Mouse (Mus musculus): ENCODE measurements around the gene Cyp8b1. TPM values are rescaled to one million over a fixed set of nuclear protein-coding genes. Genes with fewer than 3 reads are reported as not detected.
A peak's percentile ranks its signal among the peaks of the same experiment; 100 is the strongest.

Cyp8b1 gene
- polyA plus RNA-seq, 1 experiment from 2014 or later, result not detected

- Histone ChIP-seq H3K27ac (replicated peaks) (peak overlapping the region; percentile 74), H3K4me3 (peak overlapping the region; percentile 43), H3K9ac (no peak overlapping the region), H3K27me3 (no peaks in the 10 kb centered on the region), H3K4me1 (replicated peaks) (no peaks in the 10 kb centered on the region), H3K36me3 (no peaks in the 10 kb centered on the region), H3K9me3 (no peaks in the 10 kb centered on the region), H3K4me2 (peak overlapping the region; percentile 50)
- ATAC-seq (ENCODE audit: low FRiP score, low read depth), result peak; percentile 84
- WGBS, result 48% methylated on average over 1 of the region's 1 CpGs
Observed at GRCm38 (mm10) chr9:121936952-121937351, 20.8 kb upstream of the Cyp8b1 start.

DNA sequence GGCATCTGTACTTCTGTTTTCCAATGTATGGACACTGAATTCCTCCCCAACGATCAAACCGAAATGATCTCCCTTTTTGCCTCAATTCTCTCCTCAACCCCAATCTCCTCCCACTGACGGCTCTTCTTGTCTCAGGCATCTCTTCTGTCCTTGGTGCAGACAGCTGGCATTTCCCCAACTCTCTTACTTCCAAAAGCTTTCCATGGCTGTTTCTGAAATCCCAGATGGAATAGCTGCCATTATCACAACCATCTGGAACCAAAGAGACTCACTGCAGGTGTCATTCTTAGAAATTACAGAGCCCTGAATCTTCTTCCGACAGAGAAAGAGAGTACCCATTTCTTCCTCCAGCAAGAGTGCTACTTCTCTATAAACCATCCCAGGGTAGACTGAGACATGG is 18.8 kb upstream of the Cyp8b1 start:
- 85% methylated on average over 4 of the region's 4 CpGs for WGBS
- Histone ChIP-seq H3K36me3 (no peaks in the 10 kb centered on the region), H3K27ac (replicated peaks) (no peak overlapping the region), H3K4me2 (no peak overlapping the region), H3K9ac (no peak overlapping the region), H3K9me3 (no peaks in the 10 kb centered on the region), H3K27me3 (no peaks in the 10 kb centered on the region), H3K4me1 (replicated peaks) (no peaks in the 10 kb centered on the region), H3K4me3 (no peak overlapping the region)
- ATAC-seq (ENCODE audit: low FRiP score, low read depth), result no peak

DNA sequence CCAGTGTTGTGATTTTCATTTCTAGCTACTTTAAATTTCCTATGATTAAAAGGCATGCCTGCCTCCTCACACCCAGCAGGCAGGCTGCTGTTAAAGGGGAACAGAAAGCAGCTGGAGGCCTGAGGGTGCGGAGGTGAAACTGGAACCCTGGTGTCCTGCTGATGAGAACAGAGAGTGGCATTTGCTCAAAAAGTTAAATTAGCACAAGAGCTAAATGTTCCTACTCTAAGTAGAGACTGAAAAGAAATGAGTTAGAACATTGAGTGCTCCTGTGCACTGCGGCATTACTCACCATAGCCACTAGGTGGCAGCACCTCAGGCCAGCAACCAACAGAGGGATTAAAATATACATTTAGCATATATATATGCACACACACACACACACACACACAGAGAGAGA is 12.4 kb upstream of the Cyp8b1 start:
- Histone ChIP-seq H3K4me3 (no peak overlapping the region), H3K27me3 (no peaks in the 10 kb centered on the region), H3K9me3 (no peaks in the 10 kb centered on the region), H3K9ac (no peak overlapping the region), H3K4me2 (no peak overlapping the region), H3K36me3 (no peaks in the 10 kb centered on the region), H3K27ac (replicated peaks) (no peak overlapping the region), H3K4me1 (replicated peaks) (no peaks in the 10 kb centered on the region)
- 24% methylated on average over 2 of the region's 2 CpGs for WGBS
- ATAC-seq (ENCODE audit: low FRiP score, low read depth), result no peak

GRCm38 (mm10) chr9:121927721-121928120 is 11.6 kb upstream of the Cyp8b1 start:
- no peaks in the 10 kb centered on the region for H3K36me3 ChIP-seq
- no peaks in the 10 kb centered on the region for H3K4me1 ChIP-seq (replicated peaks)
- no peak for ATAC-seq (ENCODE audit: low FRiP score, low read depth)
- H3K27ac ChIP-seq (replicated peaks), result no peak overlapping the region
- H3K4me2 ChIP-seq, result no peak overlapping the region
- H3K4me3 ChIP-seq, result no peak overlapping the region
- no peaks in the 10 kb centered on the region for H3K27me3 ChIP-seq
- 90% methylated on average over 7 of the region's 7 CpGs for WGBS
- no peaks in the 10 kb centered on the region for H3K9me3 ChIP-seq
- H3K9ac ChIP-seq, result no peak overlapping the region

GRCm38 (mm10) chr9:121926634-121927405 is 10.7 kb upstream of the Cyp8b1 start:
- Histone ChIP-seq H3K9ac (no peak overlapping the region), H3K9me3 (no peaks in the 10 kb centered on the region), H3K36me3 (no peaks in the 10 kb centered on the region), H3K27me3 (no peaks in the 10 kb centered on the region), H3K27ac (replicated peaks) (no peak overlapping the region), H3K4me1 (replicated peaks) (no peaks in the 10 kb centered on the region), H3K4me2 (no peak overlapping the region), H3K4me3 (no peak overlapping the region)
- 76% methylated on average over 11 of the region's 11 CpGs for WGBS
- no peak for ATAC-seq (ENCODE audit: low FRiP score, low read depth)

DNA sequence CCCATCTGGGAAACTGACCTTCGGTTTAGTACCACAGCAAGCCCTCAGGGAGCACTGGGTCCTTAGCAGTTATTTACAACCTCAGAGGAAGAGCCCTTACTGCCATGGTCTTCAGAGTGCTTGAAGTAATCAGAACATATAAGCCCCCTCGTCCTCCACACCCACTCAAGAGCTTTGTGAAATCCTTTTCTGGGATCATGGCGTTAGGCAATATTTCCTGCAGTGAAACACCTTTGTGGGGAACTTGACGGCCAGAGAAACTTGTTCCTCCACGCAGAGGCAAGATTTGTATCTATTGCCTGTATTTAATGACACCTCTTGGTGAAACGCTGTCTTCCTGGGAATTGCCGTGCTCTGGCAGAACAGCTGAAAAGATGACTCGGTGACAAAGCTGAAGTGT is 9.9 kb upstream of the Cyp8b1 start:
- WGBS, result 78% methylated on average over 8 of the region's 8 CpGs
- Histone ChIP-seq H3K4me2 (no peak overlapping the region), H3K27ac (replicated peaks) (no peak overlapping the region), H3K9ac (no peak overlapping the region), H3K27me3 (no peaks in the 10 kb centered on the region), H3K9me3 (no peaks in the 10 kb centered on the region), H3K36me3 (no peaks in the 10 kb centered on the region), H3K4me1 (replicated peaks) (no peaks in the 10 kb centered on the region), H3K4me3 (no peak overlapping the region)
- ATAC-seq (ENCODE audit: low FRiP score, low read depth), result no peak

DNA sequence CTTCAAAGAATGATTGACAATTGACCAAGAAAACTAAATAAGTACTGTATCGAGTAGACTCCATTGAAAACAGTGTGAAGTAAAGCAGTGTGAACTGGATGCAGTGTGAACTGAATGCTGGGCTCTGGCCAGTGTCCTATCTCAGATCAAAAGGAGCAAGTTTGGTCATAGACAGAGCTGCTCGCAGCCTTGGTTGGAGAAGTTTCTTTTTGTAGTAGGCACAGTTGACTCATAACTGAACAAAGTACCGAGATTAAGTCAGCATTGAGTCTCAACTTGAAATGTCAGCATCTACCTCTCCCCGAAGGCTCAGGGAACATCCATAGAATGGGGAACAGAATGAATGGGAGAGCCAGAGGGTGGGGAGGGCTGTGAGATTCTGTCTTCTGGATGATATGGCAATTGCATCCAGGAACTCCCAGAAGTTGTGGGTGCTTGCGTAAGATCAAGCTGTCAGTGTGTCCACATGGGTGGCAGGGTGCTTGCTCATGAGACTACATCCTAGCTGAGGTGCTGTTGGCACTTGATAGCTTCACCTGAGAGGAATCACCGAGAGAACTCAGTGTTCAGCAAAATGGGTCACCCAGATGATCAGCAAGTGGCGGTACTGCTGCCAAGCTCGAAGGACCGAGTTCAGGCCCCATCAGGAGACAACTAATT is 8.9 kb upstream of the Cyp8b1 start:
- no peak for ATAC-seq (ENCODE audit: low FRiP score, low read depth)

GRCm38 (mm10) chr9:121923906-121924305 is 7.8 kb upstream of the Cyp8b1 start:
- WGBS, result 77% methylated on average over 5 of the region's 5 CpGs
- ATAC-seq (ENCODE audit: low FRiP score, low read depth), result no peak
- no peaks in the 10 kb centered on the region for H3K36me3 ChIP-seq

More for the DNA sequence above, 8.9 kb upstream of the Cyp8b1 start:
- Histone ChIP-seq H3K4me1 (replicated peaks) (no peaks in the 10 kb centered on the region), H3K4me2 (no peak overlapping the region), H3K4me3 (no peak overlapping the region), H3K9me3 (no peaks in the 10 kb centered on the region), H3K27ac (replicated peaks) (no peak overlapping the region), H3K27me3 (no peaks in the 10 kb centered on the region), H3K36me3 (no peaks in the 10 kb centered on the region), H3K9ac (no peak overlapping the region)
- 88% methylated on average over 9 of the region's 9 CpGs for WGBS

DNA sequence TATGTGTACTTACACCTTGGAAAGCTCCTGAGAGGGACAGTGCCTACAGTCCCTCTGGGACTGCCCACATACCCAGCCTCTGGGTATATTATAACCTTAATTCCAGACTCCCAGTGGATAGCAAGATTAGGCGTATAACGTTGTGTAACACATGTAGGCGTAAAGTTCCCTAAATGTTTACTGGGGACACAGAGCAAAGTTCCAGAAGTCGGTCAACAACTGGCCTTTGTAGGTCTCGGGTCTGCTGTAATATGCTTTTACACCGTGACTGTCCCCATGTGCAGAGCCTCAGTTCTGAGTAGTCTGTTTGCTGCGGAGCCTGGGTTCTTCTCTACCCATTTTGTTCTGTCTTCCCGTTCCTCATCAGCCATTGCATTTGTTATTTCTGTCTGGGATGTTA is 7.3 kb upstream of the Cyp8b1 start:
- H3K27ac ChIP-seq (replicated peaks), result no peak overlapping the region
- no peaks in the 10 kb centered on the region for H3K27me3 ChIP-seq
- no peak overlapping the region for H3K4me2 ChIP-seq
- no peak for ATAC-seq (ENCODE audit: low FRiP score, low read depth)
- H3K36me3 ChIP-seq, result no peaks in the 10 kb centered on the region
- no peak overlapping the region for H3K4me3 ChIP-seq
- no peaks in the 10 kb centered on the region for H3K4me1 ChIP-seq (replicated peaks)
- no peak overlapping the region for H3K9ac ChIP-seq
- H3K9me3 ChIP-seq, result no peaks in the 10 kb centered on the region
- WGBS, result 91% methylated on average over 8 of the region's 8 CpGs

More at GRCm38 (mm10) chr9:121923906-121924305, 7.8 kb upstream of the Cyp8b1 start:
- Histone ChIP-seq H3K27ac (replicated peaks) (no peak overlapping the region), H3K27me3 (no peaks in the 10 kb centered on the region), H3K9me3 (no peaks in the 10 kb centered on the region), H3K4me2 (no peak overlapping the region), H3K4me3 (no peak overlapping the region), H3K9ac (no peak overlapping the region), H3K4me1 (replicated peaks) (no peaks in the 10 kb centered on the region)

DNA sequence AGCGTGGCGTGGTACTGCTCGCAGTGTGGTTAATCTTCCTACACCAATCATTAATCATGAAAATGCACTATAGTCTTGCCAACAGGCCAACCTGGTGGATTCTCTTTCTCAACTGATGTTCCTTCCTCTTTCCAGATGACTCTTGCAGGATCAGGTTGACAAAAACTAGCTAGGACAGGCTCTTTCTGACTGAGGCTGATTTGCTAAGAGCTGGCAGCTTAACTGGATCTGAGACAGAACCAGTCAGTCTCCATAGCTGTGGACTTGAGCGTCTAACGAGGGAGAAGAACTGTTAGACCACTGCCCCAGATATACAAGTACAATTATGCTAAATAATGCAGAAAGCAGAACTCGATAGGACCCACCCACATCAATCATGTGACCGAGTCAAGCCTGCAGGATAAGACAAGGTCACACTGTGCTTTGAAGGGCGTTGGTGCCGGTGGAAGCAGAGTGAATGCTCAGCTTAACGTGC is 3.0 kb upstream of the Cyp8b1 start:
- Histone ChIP-seq H3K4me3 (no peak overlapping the region), H3K9ac (no peak overlapping the region), H3K27ac (replicated peaks) (no peak overlapping the region), H3K4me1 (replicated peaks) (no peaks in the 10 kb centered on the region), H3K9me3 (no peaks in the 10 kb centered on the region), H3K27me3 (no peaks in the 10 kb centered on the region), H3K36me3 (no peaks in the 10 kb centered on the region), H3K4me2 (no peak overlapping the region)
- WGBS, result 74% methylated on average over 10 of the region's 10 CpGs
- ATAC-seq (ENCODE audit: low FRiP score, low read depth), result no peak

DNA sequence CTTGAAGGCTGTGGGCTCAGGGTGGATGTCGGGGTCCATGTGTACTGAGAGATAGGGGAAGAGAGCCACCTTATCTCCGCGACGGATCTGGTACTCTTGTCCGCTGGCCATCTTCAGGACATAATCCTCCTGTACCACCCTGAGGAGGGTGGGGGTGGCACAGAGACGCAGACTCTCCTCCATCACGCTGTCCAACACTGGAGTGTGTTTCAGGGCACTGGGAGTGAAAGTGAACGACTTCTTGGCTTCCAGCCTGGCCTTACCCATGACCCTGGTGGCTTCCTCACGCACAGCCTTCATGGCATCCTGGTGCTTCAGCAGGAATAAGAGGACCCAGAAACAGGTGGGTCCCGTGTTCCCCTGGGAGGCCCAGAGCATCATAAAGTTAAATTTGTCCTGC is 1.0 kb downstream of the Cyp8b1 start:
- Histone ChIP-seq H3K27ac (replicated peaks) (no peak overlapping the region), H3K27me3 (no peaks in the 10 kb centered on the region), H3K4me3 (no peak overlapping the region), H3K36me3 (no peaks in the 10 kb centered on the region), H3K4me2 (no peak overlapping the region), H3K9me3 (no peaks in the 10 kb centered on the region), H3K4me1 (replicated peaks) (no peaks in the 10 kb centered on the region), H3K9ac (no peak overlapping the region)
- WGBS, result 89% methylated on average over 10 of the region's 10 CpGs
- ATAC-seq (ENCODE audit: low FRiP score, low read depth), result no peak

GRCm38 (mm10) chr9:121914226-121914757 is 1.8 kb downstream of the Cyp8b1 start:
- Histone ChIP-seq H3K4me3 (no peak overlapping the region), H3K9ac (no peak overlapping the region), H3K36me3 (no peaks in the 10 kb centered on the region), H3K4me1 (replicated peaks) (no peaks in the 10 kb centered on the region), H3K9me3 (no peaks in the 10 kb centered on the region), H3K27ac (replicated peaks) (no peak overlapping the region), H3K4me2 (no peak overlapping the region), H3K27me3 (no peaks in the 10 kb centered on the region)
- ATAC-seq (ENCODE audit: low FRiP score, low read depth), result no peak
- 90% methylated on average over 8 of the region's 8 CpGs for WGBS
